Mouse (Mus musculus) embryonic facial prominence, embryonic 15.5 days (tissue): Measurements from ENCODE around the gene Use1. TPM values are rescaled to one million over a fixed set of nuclear protein-coding genes. Genes with fewer than 3 reads are reported as not detected.
A peak's percentile ranks its signal among the peaks of the same experiment; 100 is the strongest.
"Not testable (repeated sequence)": the region's sequence is repeated elsewhere in the genome, so short reads cannot be mapped to it uniquely, and the experiment has no call there.

Experiments used
- ATAC-seq: fragments of 200-750 bp; cut with Nextera tagmentation; 2 replicates; pipeline ENCODE4 v1.8.0; 2017; ENCODE audit warnings: low read depth, moderate TSS enrichment; ENCODE audit not compliant: insufficient number of reproducible peaks, low FRiP score, low TSS enrichment
- H3K27ac ChIP-seq: fragments of 300-500 bp; sonication (generic); replicated peaks from 2 replicates; pipeline ENCODE4 v1.5.1; 2015; ENCODE audit warnings: mild to moderate bottlenecking, inconsistent platforms
- H3K27me3 ChIP-seq: fragments of 300-500 bp; sonication (generic); 2 replicates; pipeline ENCODE4 v1.6.1; 2015; ENCODE audit warnings: inconsistent platforms
- H3K36me3 ChIP-seq: fragments of 300-500 bp; sonication (generic); 2 replicates; pipeline ENCODE4 v1.6.1; 2015; ENCODE audit warnings: mild to moderate bottlenecking, inconsistent platforms
- H3K4me1 ChIP-seq: fragments of 300-500 bp; sonication (generic); 2 replicates; pipeline ENCODE4 v1.6.1; 2015; ENCODE audit warnings: inconsistent platforms
- H3K4me2 ChIP-seq: fragments of 300-500 bp; sonication (generic); replicated peaks from 2 replicates; pipeline ENCODE4 v1.6.1; 2015; ENCODE audit warnings: mild to moderate bottlenecking, inconsistent platforms
- H3K4me3 ChIP-seq: fragments of 300-500 bp; sonication (generic); replicated peaks from 2 replicates; pipeline ENCODE4 v1.5.1; 2015; ENCODE audit warnings: mild to moderate bottlenecking, inconsistent platforms
- H3K9ac ChIP-seq: fragments of 300-500 bp; sonication (generic); 2 replicates; pipeline ENCODE4 v1.6.1; 2015; ENCODE audit warnings: inconsistent platforms
- H3K9me3 ChIP-seq: fragments of 300-500 bp; sonication (generic); replicated peaks from 2 replicates; pipeline ENCODE4 v1.6.1; 2016; ENCODE audit warnings: inconsistent platforms
- WGBS: fragments of 180-500 bp; shearing (Covaris S2); methylation state at CpG from one replicate; pipeline ENCODE4 v1.1.7; 2015; 5-methylcytosine and 5-hydroxymethylcytosine counted together
- polyA plus RNA-seq: library from polyadenylated mRNA; unstranded; fragments of >200 nt; fragmentation: Nextera tagmentation; extraction: Ambion mirVana; gene quantifications from 2 replicates; pipeline ENCODE4 v1.2.1, GENCODE M21; 2015

Use1 gene
- polyA plus RNA-seq, result 100 and 121 TPM in 2 replicates

DNA sequence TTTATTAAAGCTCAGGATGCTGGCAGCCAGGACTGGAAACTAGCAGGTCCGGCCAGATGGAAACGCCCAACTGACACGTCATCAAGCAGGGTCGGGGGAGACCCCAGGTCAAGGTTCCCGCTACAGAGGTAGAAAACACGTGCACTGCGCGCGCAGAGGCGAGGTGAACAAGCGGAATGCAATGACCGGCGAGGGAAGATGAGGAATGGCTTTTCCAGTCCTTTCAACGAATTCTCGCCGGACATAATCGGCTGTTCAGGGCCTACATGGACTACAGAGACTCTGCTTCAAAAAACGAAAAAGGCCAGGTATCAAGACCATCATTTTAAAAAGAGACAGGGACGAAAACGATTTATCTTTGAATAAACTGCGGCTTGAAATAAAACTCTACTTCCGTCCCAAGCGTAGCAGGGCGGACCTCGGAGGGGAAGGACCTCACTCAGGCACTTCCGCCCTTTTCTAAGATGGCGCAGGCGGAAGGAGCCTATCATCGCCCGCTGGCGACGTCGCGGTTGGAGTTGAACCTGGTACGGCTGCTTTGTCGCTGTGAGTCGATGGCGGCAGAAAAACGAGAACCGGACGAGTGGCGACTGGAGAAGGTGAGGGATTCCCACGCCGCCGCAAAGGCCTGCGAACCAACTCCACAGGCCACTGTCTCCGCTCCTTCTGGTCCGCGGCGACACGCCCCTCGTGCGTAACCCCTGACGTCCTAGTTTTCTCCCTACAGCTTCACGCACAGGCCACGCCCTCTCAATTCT lies at the start of gene Use1:
Gene Use1, plus strand, starts transcription at position 78 of the 758 bp plus-strand sequence.
- peak; percentile 86 for ATAC-seq
- under 1% methylated on average over 56 of the region's 56 CpGs for WGBS
- peak within 1 kb of the TSS; percentile 95 for H3K27ac ChIP-seq
- H3K4me1 ChIP-seq, result peaks cover 25% of the 10 kb centered on the region
- H3K4me2 ChIP-seq, result peak within 1 kb of the TSS; percentile 87
- no peaks in the 10 kb centered on the region for H3K9me3 ChIP-seq
- peaks cover 2% of the 10 kb centered on the region; the same call in 1 of the 2 replicates for H3K36me3 ChIP-seq
- peak within 1 kb of the TSS; percentile 62 for H3K9ac ChIP-seq
- peak within 1 kb of the TSS; percentile 79 for H3K4me3 ChIP-seq
- H3K27me3 ChIP-seq, result no peaks in the 10 kb centered on the region

- not testable (repeated sequence) for ATAC-seq
- WGBS, result 81% methylated on average over 5 of the region's 5 CpGs
- H3K36me3 ChIP-seq, result peaks cover 44% of the 10 kb centered on the region
These were observed 48.0 kb upstream of the Use1 start for GRCm38 (mm10) chr8:71318610-71319009.

GRCm38 (mm10) chr8:71319760-71320159 lies 46.9 kb upstream of the Use1 start:
- H3K9me3 ChIP-seq, H3K4me3 ChIP-seq, ATAC-seq, H3K9ac ChIP-seq, H3K4me2 ChIP-seq, H3K4me1 ChIP-seq, H3K27me3 ChIP-seq, H3K27ac ChIP-seq: not testable (repeated sequence)
- peaks cover 55% of the 10 kb centered on the region for H3K36me3 ChIP-seq
- 95% methylated on average over 2 of the region's 2 CpGs for WGBS

More at GRCm38 (mm10) chr8:71318610-71319009, 48.0 kb upstream of the Use1 start:
- not testable (repeated sequence) for H3K4me3 ChIP-seq, H3K4me1 ChIP-seq, H3K4me2 ChIP-seq, H3K27me3 ChIP-seq, H3K27ac ChIP-seq, H3K9ac ChIP-seq, H3K9me3 ChIP-seq

DNA sequence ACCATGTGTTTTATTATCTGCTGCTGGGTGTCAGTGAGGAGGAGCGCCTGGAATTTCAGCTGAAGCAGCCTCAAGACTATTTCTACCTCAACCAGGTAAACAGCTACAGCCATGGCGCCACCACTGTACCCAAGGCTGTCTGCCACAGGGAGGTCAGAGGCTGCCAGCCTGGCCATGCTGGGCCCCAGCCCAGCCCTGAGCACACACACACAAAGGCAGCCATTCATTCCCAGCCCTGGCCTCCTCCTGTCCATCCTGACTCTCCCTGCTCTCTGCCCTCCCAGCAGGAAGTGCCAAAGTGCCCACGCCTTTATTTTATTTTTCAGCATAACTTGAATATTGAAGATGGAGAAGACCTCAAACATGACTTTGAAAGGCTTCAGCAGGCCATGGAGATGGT lies 43.7 kb upstream of the Use1 start:
- ATAC-seq, result no peak
- Histone ChIP-seq H3K4me1 (no peaks in the 10 kb centered on the region), H3K27ac (no peak overlapping the region), H3K27me3 (no peaks in the 10 kb centered on the region), H3K4me2 (no peak overlapping the region), H3K9me3 (no peaks in the 10 kb centered on the region), H3K4me3 (no peak overlapping the region), H3K9ac (no peak overlapping the region), H3K36me3 (peaks cover 64% of the 10 kb centered on the region)
- WGBS, result 76% methylated on average over 3 of the region's 3 CpGs

DNA sequence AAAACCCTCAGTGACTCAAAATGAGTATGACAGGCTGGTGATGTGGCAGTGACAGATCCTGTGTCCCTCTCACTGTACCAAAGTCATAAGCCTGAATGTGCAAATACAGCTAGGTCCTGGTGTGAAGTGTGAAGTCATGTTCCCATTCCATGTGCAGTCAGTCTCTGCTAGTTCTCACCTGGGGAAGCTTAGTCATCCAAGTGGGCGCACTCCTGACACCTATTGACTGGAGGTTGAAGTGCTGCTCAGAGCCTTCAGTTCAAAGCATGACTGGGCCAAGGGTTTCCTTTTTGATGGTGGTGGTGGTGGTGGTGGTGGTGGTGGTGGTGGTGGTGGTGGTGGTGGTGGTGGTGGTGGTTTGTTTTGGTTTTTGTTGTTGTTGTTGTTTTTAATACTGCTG lies 41.8 kb upstream of the Use1 start:
- H3K27ac ChIP-seq, result no peak overlapping the region
- H3K36me3 ChIP-seq, result peaks cover 78% of the 10 kb centered on the region
- H3K9ac ChIP-seq, result no peak overlapping the region
- no peaks in the 10 kb centered on the region for H3K4me1 ChIP-seq
- H3K4me3 ChIP-seq, result no peak overlapping the region
- H3K27me3 ChIP-seq, result no peaks in the 10 kb centered on the region
- 87% methylated on average over 1 of the region's 1 CpGs for WGBS
- no peak for ATAC-seq
- H3K9me3 ChIP-seq, result no peaks in the 10 kb centered on the region
- no peak overlapping the region for H3K4me2 ChIP-seq

DNA sequence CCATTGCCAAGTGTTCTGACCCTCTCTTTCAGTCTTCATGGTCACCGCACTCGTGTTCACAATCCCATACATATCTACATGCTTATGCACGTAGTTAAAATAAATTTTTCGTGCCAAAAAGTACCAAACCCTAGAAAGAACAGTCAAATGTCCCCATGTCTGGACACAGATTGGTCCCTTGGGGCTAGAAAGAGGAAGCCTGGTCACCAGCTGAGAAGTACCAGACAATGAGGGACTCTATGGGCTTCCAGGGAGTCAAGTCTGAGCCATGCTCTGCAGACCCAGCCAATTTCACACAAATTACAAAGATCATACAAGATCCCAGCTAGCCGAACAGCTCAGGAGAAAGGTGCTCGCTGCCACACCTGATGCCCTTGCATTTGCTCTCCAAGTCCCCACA lies 28.8 kb upstream of the Use1 start:
- WGBS, result 95% methylated on average over 6 of the region's 6 CpGs
- H3K4me3 ChIP-seq, H3K9ac ChIP-seq, H3K27ac ChIP-seq, H3K4me2 ChIP-seq, H3K4me1 ChIP-seq, H3K9me3 ChIP-seq, H3K27me3 ChIP-seq, ATAC-seq: not testable (repeated sequence)
- H3K36me3 ChIP-seq, result peaks cover 68% of the 10 kb centered on the region

- Histone ChIP-seq H3K4me2 (no peak overlapping the region), H3K9ac (no peak overlapping the region), H3K36me3 (peaks cover 76% of the 10 kb centered on the region), H3K4me3 (no peak overlapping the region), H3K27ac (no peak overlapping the region), H3K4me1 (no peaks in the 10 kb centered on the region), H3K9me3 (no peaks in the 10 kb centered on the region), H3K27me3 (no peaks in the 10 kb centered on the region)
- ATAC-seq, result no peak
- WGBS, result 78% methylated on average over 5 of the region's 5 CpGs
These were observed 26.0 kb upstream of the Use1 start for GRCm38 (mm10) chr8:71340625-71341024.

- H3K27ac ChIP-seq, result no peak overlapping the region
- no peak overlapping the region for H3K4me3 ChIP-seq
- H3K4me2 ChIP-seq, result no peak overlapping the region
- no peaks in the 10 kb centered on the region for H3K4me1 ChIP-seq
- H3K9ac ChIP-seq, result no peak overlapping the region
- H3K36me3 ChIP-seq, result peaks cover 88% of the 10 kb centered on the region
- WGBS, result 50% methylated on average over 1 of the region's 1 CpGs
- H3K9me3 ChIP-seq, result no peaks in the 10 kb centered on the region
- ATAC-seq, result no peak
- H3K27me3 ChIP-seq, result no peaks in the 10 kb centered on the region
These were observed 20.1 kb upstream of the Use1 start for GRCm38 (mm10) chr8:71346581-71346980.

DNA sequence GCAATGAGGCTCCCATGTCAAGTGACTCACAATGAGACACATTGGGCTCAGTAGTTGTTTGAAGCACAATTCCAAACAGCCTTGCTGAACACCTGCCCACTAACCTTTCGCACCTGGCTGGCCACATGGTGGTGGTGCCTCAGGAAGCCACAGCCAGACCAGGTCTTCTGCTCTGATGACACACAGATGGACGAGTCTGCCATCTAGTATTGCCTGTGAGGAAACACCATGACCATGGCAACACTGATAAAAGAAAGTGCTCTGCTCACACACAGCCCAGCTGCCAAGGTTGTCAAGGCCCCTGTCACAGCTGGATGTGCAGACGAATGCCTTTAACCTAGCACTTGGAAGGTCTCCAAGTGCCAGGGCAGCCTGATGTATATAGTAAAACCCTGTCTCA lies 15.5 kb upstream of the Use1 start:
- Histone ChIP-seq H3K36me3 (peaks cover 96% of the 10 kb centered on the region), H3K27me3 (no peaks in the 10 kb centered on the region), H3K27ac (no peak overlapping the region), H3K4me3 (no peak overlapping the region), H3K4me1 (no peaks in the 10 kb centered on the region), H3K9me3 (no peaks in the 10 kb centered on the region), H3K9ac (no peak overlapping the region), H3K4me2 (no peak overlapping the region)
- WGBS, result 62% methylated on average over 3 of the region's 3 CpGs
- no peak for ATAC-seq

DNA sequence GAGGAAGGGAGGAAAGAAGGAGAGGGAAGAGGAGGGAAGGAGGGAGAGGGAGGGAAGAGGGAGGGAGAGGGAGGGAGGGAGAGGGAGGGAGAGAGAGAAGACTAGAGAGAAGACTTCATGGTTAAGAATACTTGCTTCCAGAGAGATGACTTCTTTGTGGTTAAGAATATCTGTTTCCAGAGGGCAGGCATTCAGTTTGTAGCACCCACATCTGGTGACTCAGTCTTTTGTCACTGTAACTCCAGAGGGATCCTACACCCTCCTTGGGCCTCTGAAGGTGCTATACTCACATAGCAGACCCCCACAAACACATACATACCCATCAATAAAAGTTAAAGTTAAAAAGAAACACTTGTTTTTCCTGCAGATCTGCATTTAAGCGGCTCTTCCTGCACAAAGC lies 15.1 kb upstream of the Use1 start:
- Histone ChIP-seq H3K27ac (no peak overlapping the region), H3K27me3 (no peaks in the 10 kb centered on the region), H3K9ac (no peak overlapping the region), H3K36me3 (peaks cover 96% of the 10 kb centered on the region), H3K4me1 (no peaks in the 10 kb centered on the region), H3K4me2 (no peak overlapping the region), H3K4me3 (no peak overlapping the region), H3K9me3 (no peaks in the 10 kb centered on the region)
- no peak for ATAC-seq
- WGBS, result 91% methylated on average over 1 of the region's 1 CpGs

GRCm38 (mm10) chr8:71358026-71358425 lies 8.6 kb upstream of the Use1 start:
- 81% methylated on average over 3 of the region's 3 CpGs for WGBS
- H3K27ac ChIP-seq, result no peak overlapping the region
- no peaks in the 10 kb centered on the region for H3K4me1 ChIP-seq
- H3K4me2 ChIP-seq, result no peak overlapping the region
- ATAC-seq, result no peak
- no peak overlapping the region for H3K9ac ChIP-seq
- H3K36me3 ChIP-seq, result peaks cover 80% of the 10 kb centered on the region
- no peak overlapping the region for H3K4me3 ChIP-seq
- no peaks in the 10 kb centered on the region for H3K9me3 ChIP-seq
- H3K27me3 ChIP-seq, result no peaks in the 10 kb centered on the region
